Mouse (Mus musculus) kidney, adult 2 months (tissue): ENCODE data around the gene Zfp12.

Source experiments
- CTCF ChIP-seq: fragments of 200-500 bp; conservative IDR thresholded peaks from 2 replicates; pipeline ENCODE4 v1.5.1; 2011; ENCODE audit warnings: low read depth, mild to moderate bottlenecking, control low read depth, low read length, moderate library complexity, mixed read lengths; ENCODE audit not compliant: insufficient read depth, insufficient read length
- POLR2A ChIP-seq: fragments of 200-500 bp; IDR thresholded peaks from one replicate; pipeline ENCODE4 v1.6.1; 2011; ENCODE audit warnings: low read depth, low read length, control low read depth

- TF ChIP-seq CTCF = peak; percentile 55
- no peak for TF ChIP-seq POLR2A
Observed at GRCm38 (mm10) chr5:143284762-143285161, 49.8 kb downstream of the Zfp12 start.
